9 mouse cellular contexts compared by ENCODE assay signal in genomic region chr12:65428214-65428981, GRCm38 (mm10).
DNase-seq lines count a peak whose midpoint lies in the region; ATAC-seq lines count a peak whose summit lies in the region.
"Had no signal": no experiment of that assay in that cellular context is flagged by ENCODE, and none has a peak within 500 bp of the region (broad histone marks: within the 10 kb centered on the region; RNA-seq: fewer than 3 reads in every experiment).

No protein-coding gene starts in this region.

- intact Hi-C loops in left cerebral cortex, postnatal 4 days (cut with DNase I), result no loop called here

- 30% methylated on average over 23 of the region's 23 CpGs for WGBS in embryonic facial prominence, embryonic 14.5 days
- WGBS in hindbrain, embryonic 16.5 days, result 45% methylated on average over 23 of the region's 23 CpGs
- WGBS in neural tube, embryonic 11.5 days, result 50% methylated on average over 23 of the region's 23 CpGs

- no peak overlapping the region; the same call in 1 of the 2 replicates for H3K27ac ChIP-seq in embryonic facial prominence, embryonic 14.5 days (replicated peaks; ENCODE audit: low read depth, low read length)
- no peak overlapping the region; the same call in 1 of the 2 replicates for H3K27ac ChIP-seq in hindbrain, embryonic 16.5 days (ENCODE audit: low read depth, low read length)
- H3K27ac ChIP-seq in neural tube, embryonic 11.5 days (ENCODE audit: low read depth, low read length), result no peak overlapping the region

- H3K4me1 ChIP-seq in embryonic facial prominence, embryonic 14.5 days (ENCODE audit: control insufficient read depth, insufficient read depth, low read length), result peaks cover 6% of the 10 kb centered on the region; the same call in 1 of the 2 replicates
- H3K4me1 ChIP-seq in hindbrain, embryonic 16.5 days (ENCODE audit: control insufficient read depth, insufficient read depth, low read depth, low read length), result no peaks in the 10 kb centered on the region
- no peaks in the 10 kb centered on the region for H3K4me1 ChIP-seq in neural tube, embryonic 11.5 days (ENCODE audit: control insufficient read depth, insufficient read depth, low read length)

- H3K4me3 ChIP-seq in embryonic facial prominence, embryonic 14.5 days (ENCODE audit: low read depth, low read length), result peak overlapping the region; percentile 33
- H3K4me3 ChIP-seq in hindbrain, embryonic 16.5 days (ENCODE audit: low read length), result no peak overlapping the region
- H3K4me3 ChIP-seq in neural tube, embryonic 11.5 days (ENCODE audit: low read depth, low read length), result no peak overlapping the region

- H3K4me2 ChIP-seq in embryonic facial prominence, embryonic 14.5 days (ENCODE audit: low read depth, low read length), result peak overlapping the region; percentile 56
- H3K4me2 ChIP-seq in hindbrain, embryonic 16.5 days (ENCODE audit: low read length), result peak overlapping the region; percentile 38
- H3K4me2 ChIP-seq in neural tube, embryonic 11.5 days (ENCODE audit: low read depth), result no peak overlapping the region; the same call in 1 of the 2 replicates

- no peak for DNase-seq in frontal cortex, postnatal 10 days (ENCODE audit: low spot score in 2 of 2)
- DNase-seq in embryonic facial prominence, embryonic 14.5 days (ENCODE audit: low spot score), result peak; percentile 53
- DNase-seq in neural tube, embryonic 11.5 days (ENCODE audit: low spot score), result peak; percentile 23
- DNase-seq in spleen, postnatal 4 days (ENCODE audit: low spot score in 2 of 2), result no peak
- DNase-seq in layer of hippocampus, adult 9-10 months (ENCODE audit: low spot score), result no peak
- DNase-seq in left cerebral cortex, postnatal 4 days, result no peak
- DNase-seq: spleen, adult 18-20 months had no signal

- no peaks in the 10 kb centered on the region for H3K36me3 ChIP-seq in embryonic facial prominence, embryonic 14.5 days (ENCODE audit: control insufficient read depth, insufficient read depth, low read length)
- H3K36me3 ChIP-seq in hindbrain, embryonic 16.5 days (ENCODE audit: control insufficient read depth, insufficient read depth, low read length), result no peaks in the 10 kb centered on the region
- H3K36me3 ChIP-seq in neural tube, embryonic 11.5 days (ENCODE audit: control insufficient read depth, insufficient read depth, low read length), result no peaks in the 10 kb centered on the region

- H3K9ac ChIP-seq in embryonic facial prominence, embryonic 14.5 days (ENCODE audit: low read depth, low read length), result peak overlapping the region; percentile 40; the same call in 1 of the 2 replicates
- no peak overlapping the region for H3K9ac ChIP-seq in hindbrain, embryonic 16.5 days (ENCODE audit: low read depth, low read length)
- H3K9ac ChIP-seq in neural tube, embryonic 11.5 days (ENCODE audit: low read length), result no peak overlapping the region

- ATAC-seq in frontal cortex, adult (ENCODE audit: low TSS enrichment), result peak; percentile 16; the same call in 1 of the 2 replicates
- peak; percentile 30; the same call in 1 of the 2 replicates for ATAC-seq in embryonic facial prominence, embryonic 14.5 days (ENCODE audit: low read depth)
- ATAC-seq in hindbrain, embryonic 16.5 days, result peak; percentile 89
- ATAC-seq in neural tube, embryonic 11.5 days (ENCODE audit: insufficient read depth, low FRiP score, low TSS enrichment), result peak; percentile 38; the same call in 1 of the 2 replicates

- no peaks in the 10 kb centered on the region for H3K27me3 ChIP-seq in embryonic facial prominence, embryonic 14.5 days (replicated peaks; ENCODE audit: control insufficient read depth, insufficient read depth, low read length)
- H3K27me3 ChIP-seq in hindbrain, embryonic 16.5 days (replicated peaks; ENCODE audit: control insufficient read depth, insufficient read depth, low read length), result no peaks in the 10 kb centered on the region
- no peaks in the 10 kb centered on the region for H3K27me3 ChIP-seq in neural tube, embryonic 11.5 days (ENCODE audit: control insufficient read depth, insufficient read depth, low read length)

- H3K9me3 ChIP-seq in embryonic facial prominence, embryonic 14.5 days (ENCODE audit: control insufficient read depth, low read length), result no peaks in the 10 kb centered on the region
- no peaks in the 10 kb centered on the region for H3K9me3 ChIP-seq in hindbrain, embryonic 16.5 days (ENCODE audit: control insufficient read depth, low read length)
- no peaks in the 10 kb centered on the region for H3K9me3 ChIP-seq in neural tube, embryonic 11.5 days (ENCODE audit: control insufficient read depth, low read length)

Comparison
In these comparisons a context has a peak if more than half of its experiments do, and no peak if none do; other contexts are left out.
1. ATAC-seq: peak in every context shown above with its lines; median percentile 89 in hindbrain, embryonic 16.5 days; 38 in neural tube, embryonic 11.5 days; 30 in embryonic facial prominence, embryonic 14.5 days; 16 in frontal cortex, adult.
2. DNase-seq: peak in embryonic facial prominence, embryonic 14.5 days (single experiment) and neural tube, embryonic 11.5 days (single experiment); none in frontal cortex, postnatal 10 days (0 of 2), spleen, postnatal 4 days (0 of 2), layer of hippocampus, adult 9-10 months (single experiment) and left cerebral cortex, postnatal 4 days (single experiment).